Mouse (Mus musculus) small intestine, adult 2 months (tissue): ENCODE results near the gene Tuba1b.
A peak's percentile ranks its signal among the peaks of the same experiment; 100 is the strongest.

Source experiments
- CTCF ChIP-seq: fragments of 200-500 bp; IDR thresholded peaks from 2 replicates; pipeline ENCODE4 v1.5.1; 2012; ENCODE audit warnings: low read depth, mild to moderate bottlenecking, control low read depth, inconsistent platforms, low read length, moderate library complexity, mixed read lengths; ENCODE audit not compliant: insufficient replicate concordance, insufficient read length; ENCODE audit errors: extremely low read depth
- POLR2A ChIP-seq: fragments of 200-500 bp; IDR thresholded peaks from 2 replicates; pipeline ENCODE4 v1.6.1; 2012; ENCODE audit warnings: low read depth, mild to moderate bottlenecking, control low read depth, inconsistent platforms, low read length, moderate library complexity

DNA sequence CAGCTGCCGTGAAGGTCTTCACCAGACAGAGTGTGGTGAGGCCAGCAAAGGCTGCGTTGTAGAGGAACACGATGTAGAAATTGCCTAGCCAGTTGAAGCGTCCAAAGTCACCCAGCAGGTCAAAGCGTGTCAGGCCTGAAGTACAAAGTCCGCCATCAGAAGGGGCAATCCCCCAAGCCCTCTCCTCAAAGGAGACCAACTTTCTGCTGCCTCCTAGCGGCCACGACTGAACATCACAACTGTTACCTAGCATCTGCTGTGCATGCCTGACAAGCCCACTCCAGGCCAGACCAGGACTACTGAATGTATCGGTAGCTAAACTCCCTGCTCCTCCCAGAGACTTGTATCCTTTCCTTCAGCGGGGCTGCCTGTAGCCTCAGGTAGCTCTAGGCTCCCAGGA lies 29.7 kb downstream of the Tuba1b start:
- TF ChIP-seq CTCF (peak; percentile 72; the same call in 1 of the 2 replicates), POLR2A (no peak)
